Mouse (Mus musculus): Measurements from ENCODE around the gene Itgb2.

The Itgb2 gene

GRCm38 (mm10) chr10:77516379-77516951 lies 13.6 kb upstream of the Itgb2 start:
- no peak for DNase-seq (ENCODE audit: low read depth, low spot score)

- DNase-seq (ENCODE audit: low read depth, low spot score): peak; percentile 37
These were observed 12.9 kb upstream of the Itgb2 start for GRCm38 (mm10) chr10:77517066-77517620.

- no peak for DNase-seq (ENCODE audit: low read depth, low spot score)
These were observed 12.3 kb upstream of the Itgb2 start for GRCm38 (mm10) chr10:77517801-77518200.

GRCm38 (mm10) chr10:77519191-77519590 lies 10.9 kb upstream of the Itgb2 start:
- no peak for DNase-seq (ENCODE audit: low read depth, low spot score)

GRCm38 (mm10) chr10:77520497-77520896 lies 9.6 kb upstream of the Itgb2 start:
- no peak for DNase-seq (ENCODE audit: low read depth, low spot score)

- DNase-seq (ENCODE audit: low read depth, low spot score): no peak
These were observed 7.9 kb upstream of the Itgb2 start for GRCm38 (mm10) chr10:77522021-77522731.

- DNase-seq (ENCODE audit: low read depth, low spot score): no peak
These were observed 7.3 kb upstream of the Itgb2 start for GRCm38 (mm10) chr10:77522746-77523145.

GRCm38 (mm10) chr10:77523321-77523720 lies 6.7 kb upstream of the Itgb2 start:
- DNase-seq (ENCODE audit: low read depth, low spot score): no peak

- no peak for DNase-seq (ENCODE audit: low read depth, low spot score)
These were observed 3.6 kb upstream of the Itgb2 start for GRCm38 (mm10) chr10:77526488-77526887.

GRCm38 (mm10) chr10:77528634-77529033 lies 1.4 kb upstream of the Itgb2 start:
- no peak for DNase-seq (ENCODE audit: low read depth, low spot score)

GRCm38 (mm10) chr10:77531026-77532019 lies 1.3 kb downstream of the Itgb2 start:
- DNase-seq (ENCODE audit: low read depth, low spot score): no peak

- no peak for DNase-seq (ENCODE audit: low read depth, low spot score)
These were observed 2.0 kb downstream of the Itgb2 start for GRCm38 (mm10) chr10:77532020-77532413.

- no peak for DNase-seq (ENCODE audit: low read depth, low spot score)
These were observed 6.7 kb downstream of the Itgb2 start for GRCm38 (mm10) chr10:77536727-77537126.

- DNase-seq (ENCODE audit: low read depth, low spot score): no peak
These were observed 7.5 kb downstream of the Itgb2 start for GRCm38 (mm10) chr10:77537215-77538209.

- DNase-seq (ENCODE audit: low read depth, low spot score): no peak
These were observed 9.4 kb downstream of the Itgb2 start for GRCm38 (mm10) chr10:77539320-77539945.

- no peak for DNase-seq (ENCODE audit: low read depth, low spot score)
These were observed 10.6 kb downstream of the Itgb2 start for GRCm38 (mm10) chr10:77540576-77541102.

GRCm38 (mm10) chr10:77541864-77542666 lies 12.0 kb downstream of the Itgb2 start:
- no peak for DNase-seq (ENCODE audit: low read depth, low spot score)

GRCm38 (mm10) chr10:77543226-77543625 lies 13.2 kb downstream of the Itgb2 start:
- no peak for DNase-seq (ENCODE audit: low read depth, low spot score)

- no peak for DNase-seq (ENCODE audit: low read depth, low spot score)
These were observed 14.9 kb downstream of the Itgb2 start for GRCm38 (mm10) chr10:77544916-77545315.
